Comparison of ENCODE assay signal across 8 mouse cellular contexts in the genomic region with DNA sequence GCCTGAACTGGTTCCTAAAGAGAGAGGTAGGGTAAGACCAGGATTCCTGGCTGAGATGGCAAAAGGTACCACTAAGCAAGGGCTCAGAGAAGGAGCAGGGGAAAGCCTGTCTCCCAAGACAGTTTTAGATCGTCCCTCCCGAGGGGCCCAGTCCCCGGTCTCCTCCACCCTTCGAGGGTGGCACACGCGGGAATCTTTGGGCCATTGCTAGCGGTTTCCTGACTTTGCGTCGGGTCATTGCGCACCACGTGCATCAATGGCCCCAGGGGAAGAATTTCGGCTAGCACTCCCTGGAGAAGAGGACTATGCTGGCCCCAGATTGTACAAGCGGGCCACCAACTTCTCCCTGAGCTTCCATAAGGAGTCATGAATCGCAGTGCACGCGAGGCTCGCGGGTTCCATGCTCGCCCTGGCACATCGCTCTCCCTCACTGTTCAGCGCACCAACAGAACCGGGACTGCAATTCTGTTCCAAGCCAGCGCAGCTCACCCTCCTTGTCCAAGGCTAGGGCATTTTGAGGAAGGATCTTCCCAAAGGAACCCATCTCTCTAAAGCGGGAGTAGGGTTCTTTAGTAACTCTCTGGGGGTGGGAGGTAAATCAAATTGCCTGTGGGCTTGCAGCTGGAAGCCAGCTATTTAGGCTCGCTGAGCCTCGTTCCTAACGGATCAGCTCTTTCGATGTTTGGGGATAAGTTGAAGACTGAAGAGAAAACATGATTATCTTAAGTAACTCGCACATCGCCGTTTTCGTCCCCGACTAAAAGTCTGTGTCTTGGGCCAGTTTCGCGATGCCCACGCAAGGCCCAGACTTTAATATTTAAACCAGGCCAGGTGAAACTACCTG.
DNase-seq lines count a peak whose midpoint lies in the region; ATAC-seq lines count a peak whose summit lies in the region.

No protein-coding gene starts in this region.

- peak overlapping the region; percentile 59 for H3K4me2 ChIP-seq in liver, embryonic 11.5 days
- peak overlapping the region; percentile 97 for H3K4me2 ChIP-seq in heart, embryonic 13.5 days
- peak overlapping the region; percentile 71 for H3K4me2 ChIP-seq in neural tube, embryonic 14.5 days (ENCODE audit: low read depth, low read length)

- 7% methylated on average over 36 of the region's 36 CpGs for WGBS in liver, embryonic 11.5 days
- WGBS in heart, embryonic 13.5 days, result 20% methylated on average over 36 of the region's 36 CpGs
- WGBS in neural tube, embryonic 14.5 days, result 6% methylated on average over 36 of the region's 36 CpGs

- no peaks in the 10 kb centered on the region for H3K9me3 ChIP-seq in liver, embryonic 11.5 days (ENCODE audit: control insufficient read depth, low read length)
- H3K9me3 ChIP-seq in heart, embryonic 13.5 days, result no peaks in the 10 kb centered on the region
- H3K9me3 ChIP-seq in neural tube, embryonic 14.5 days (ENCODE audit: control insufficient read depth, low read length), result no peaks in the 10 kb centered on the region

- no peaks in the 10 kb centered on the region for H3K36me3 ChIP-seq in liver, embryonic 11.5 days (ENCODE audit: control insufficient read depth, insufficient read depth, low read length)
- no peaks in the 10 kb centered on the region for H3K36me3 ChIP-seq in heart, embryonic 13.5 days
- no peaks in the 10 kb centered on the region for H3K36me3 ChIP-seq in neural tube, embryonic 14.5 days (ENCODE audit: control insufficient read depth, insufficient read depth, low read length)

- peak; percentile 37 for DNase-seq in liver, embryonic 11.5 days (ENCODE audit: low spot score)
- DNase-seq in liver, result no peak
- DNase-seq in cerebellum, postnatal 10 days, result peak; percentile 68 to 75
- peak; percentile 61 to 68 for DNase-seq in layer of hippocampus, postnatal 10 days (ENCODE audit: low spot score in 2 of 2)
- no peak for DNase-seq in MN1 (ENCODE audit: low spot score)
- DNase-seq in urinary bladder, postnatal 10 days (ENCODE audit: low spot score), result no peak

- H3K27ac ChIP-seq in liver, embryonic 11.5 days (ENCODE audit: low read depth, low read length), result no peak overlapping the region
- peak overlapping the region; percentile 76 for H3K27ac ChIP-seq in heart, embryonic 13.5 days (replicated peaks)
- no peak overlapping the region for H3K27ac ChIP-seq in neural tube, embryonic 14.5 days (ENCODE audit: low read depth, low read length)

- H3K27me3 ChIP-seq in liver, embryonic 11.5 days (replicated peaks; ENCODE audit: control insufficient read depth, insufficient read depth, low read length), result peaks cover 51% of the 10 kb centered on the region
- H3K27me3 ChIP-seq in heart, embryonic 13.5 days (replicated peaks), result no peaks in the 10 kb centered on the region
- H3K27me3 ChIP-seq in neural tube, embryonic 14.5 days (ENCODE audit: control insufficient read depth, insufficient read depth, low read length), result peaks cover 5% of the 10 kb centered on the region; the same call in 1 of the 2 replicates

- peak overlapping the region; percentile 14 for H3K4me3 ChIP-seq in liver, embryonic 11.5 days (ENCODE audit: low read depth, low read length)
- H3K4me3 ChIP-seq in heart, embryonic 13.5 days, result peak overlapping the region; percentile 58
- H3K4me3 ChIP-seq in neural tube, embryonic 14.5 days (ENCODE audit: low read depth, low read length), result peak overlapping the region; percentile 27

- H3K4me1 ChIP-seq in liver, embryonic 11.5 days (replicated peaks; ENCODE audit: control insufficient read depth, insufficient read depth, low read length), result peaks cover 6% of the 10 kb centered on the region; the same call in 1 of the 2 replicates
- peaks cover 86% of the 10 kb centered on the region for H3K4me1 ChIP-seq in heart, embryonic 13.5 days
- peaks cover 34% of the 10 kb centered on the region for H3K4me1 ChIP-seq in neural tube, embryonic 14.5 days (ENCODE audit: control insufficient read depth, insufficient read depth, low read length)

- H3K9ac ChIP-seq in liver, embryonic 11.5 days (ENCODE audit: low read depth, low read length), result no peak overlapping the region
- H3K9ac ChIP-seq in heart, embryonic 13.5 days, result peak overlapping the region; percentile 90
- peak overlapping the region; percentile 50 for H3K9ac ChIP-seq in neural tube, embryonic 14.5 days (replicated peaks; ENCODE audit: low read depth, low read length)

- no peak for ATAC-seq in liver, embryonic 11.5 days (replicated peaks; ENCODE audit: low FRiP score)
- no peak for ATAC-seq in heart, embryonic 13.5 days (ENCODE audit: extremely low read depth, insufficient number of reproducible peaks, low FRiP score, low TSS enrichment)
- ATAC-seq in neural tube, embryonic 14.5 days (ENCODE audit: low read depth), result no peak

Comparison
In these comparisons a context has a peak if more than half of its experiments do, and no peak if none do; other contexts are left out.
1. DNase-seq: peak in liver, embryonic 11.5 days (single experiment), cerebellum, postnatal 10 days (2 of 2) and layer of hippocampus, postnatal 10 days (2 of 2); none in liver (single experiment), MN1 (single experiment) and urinary bladder, postnatal 10 days (single experiment).
2. Peak in every context shown above with its lines, with median percentiles within 50 percentile points of each other: H3K4me2 ChIP-seq and H3K4me3 ChIP-seq.